Mouse (Mus musculus) lung, adult 18-20 months (tissue): ENCODE data around the gene Ryr2.
"Not testable (repeated sequence)": the region's sequence is repeated elsewhere in the genome, so short reads cannot be mapped to it uniquely, and the experiment has no call there.

Experiments used
- DNase-seq, 2 experiments: peaks; one replicate each; pipeline ENCODE4 v3.0.0; 2022; ENCODE audit warnings: mixed read lengths in 2 of 2

The Ryr2 gene

DNA sequence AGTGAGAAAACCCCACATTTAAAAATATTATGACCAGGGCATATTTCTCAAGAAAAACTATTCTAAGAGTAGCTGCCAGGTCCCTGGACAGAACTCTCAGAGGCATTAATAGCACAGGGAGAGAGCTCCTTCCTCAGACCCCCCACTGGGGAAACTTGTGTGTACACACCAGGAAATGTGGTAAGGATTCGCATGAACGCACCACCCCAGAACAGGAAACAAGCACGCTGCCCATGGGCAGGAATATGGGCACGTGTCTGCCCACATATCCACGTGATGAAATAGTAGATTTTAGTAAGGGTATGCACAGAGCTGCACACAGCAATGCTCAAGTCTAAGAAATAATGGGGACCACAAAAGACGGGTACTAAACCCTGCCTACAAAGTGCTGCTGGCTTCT is 72.8 kb downstream of the Ryr2 start:
- no peak for DNase-seq

DNA sequence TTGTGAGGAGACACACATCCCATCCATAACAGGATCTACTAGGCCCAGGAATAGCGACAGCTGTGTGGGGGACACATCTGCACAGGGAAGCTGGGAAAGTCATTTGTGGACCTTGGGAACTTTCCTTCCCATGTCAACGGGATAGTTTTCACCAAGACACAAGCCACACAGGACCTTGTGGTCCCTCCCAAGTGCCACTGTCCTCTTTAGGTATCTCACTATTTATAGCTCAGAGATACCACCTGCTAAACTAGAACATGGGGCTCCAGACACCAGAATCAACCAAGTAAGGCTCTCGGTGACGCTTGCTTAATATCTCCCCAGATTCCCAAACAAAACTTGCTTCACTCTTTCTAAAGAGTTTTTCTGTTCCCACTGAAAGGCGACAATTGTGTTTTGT is 73.5 kb downstream of the Ryr2 start:
- no peak for DNase-seq

DNA sequence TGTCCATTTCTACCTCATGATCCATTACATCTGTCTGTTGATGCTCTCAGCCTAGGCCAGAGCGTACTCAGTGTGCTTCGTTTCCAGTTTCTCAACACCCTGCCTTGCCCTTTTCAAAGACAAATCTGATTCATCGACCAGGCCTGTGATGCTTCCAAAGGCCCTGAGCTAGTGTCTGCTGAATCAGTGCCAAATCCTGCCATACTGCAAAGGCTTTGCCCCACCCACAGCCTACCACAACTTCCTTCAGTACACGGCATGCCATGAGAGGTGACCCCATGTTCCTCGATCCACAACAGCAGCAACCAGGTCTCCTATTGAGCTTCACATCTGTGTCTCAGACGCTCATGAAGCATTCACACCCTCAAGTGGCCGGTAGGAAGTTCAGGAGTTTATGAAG is 76.9 kb downstream of the Ryr2 start:
- no peak for DNase-seq

DNA sequence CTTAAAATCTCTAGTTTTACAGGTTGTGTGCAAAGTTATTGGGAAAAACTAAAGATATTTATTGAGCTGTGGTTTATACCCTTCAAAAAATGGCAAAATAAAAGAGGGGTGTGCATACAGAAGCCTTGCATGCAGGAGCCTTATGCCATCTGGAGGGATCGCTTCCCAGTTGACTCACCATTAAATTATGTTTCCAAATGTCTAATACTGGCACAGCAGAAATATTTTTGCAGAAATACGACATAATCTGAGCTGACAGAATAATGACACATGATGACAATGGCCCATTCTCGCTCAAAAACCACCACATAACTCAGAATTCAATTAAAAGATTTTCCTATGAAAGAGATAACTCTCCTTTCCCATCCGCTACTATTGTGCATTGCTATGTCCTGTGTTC is 77.4 kb downstream of the Ryr2 start:
- DNase-seq: no peak

DNA sequence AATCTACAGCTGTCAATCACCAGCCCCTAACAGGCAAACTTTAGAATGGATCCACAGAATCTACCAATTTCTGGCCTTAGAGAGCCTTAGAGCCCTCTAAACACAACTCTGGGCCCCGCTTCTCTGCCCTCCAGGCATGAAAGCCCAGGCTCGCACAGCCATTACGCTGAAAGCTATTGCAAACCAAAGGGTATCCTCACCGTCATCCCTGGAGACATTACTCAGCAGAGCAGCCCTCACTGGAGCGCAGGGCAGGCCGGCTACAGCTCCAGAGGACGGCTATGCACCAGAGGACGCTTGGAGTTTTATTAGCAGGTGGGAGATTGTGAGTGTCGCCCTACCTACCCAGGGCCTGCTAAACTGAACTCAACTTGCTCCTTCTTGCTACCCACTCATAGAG is 88.7 kb downstream of the Ryr2 start:
- no peak for DNase-seq

DNA sequence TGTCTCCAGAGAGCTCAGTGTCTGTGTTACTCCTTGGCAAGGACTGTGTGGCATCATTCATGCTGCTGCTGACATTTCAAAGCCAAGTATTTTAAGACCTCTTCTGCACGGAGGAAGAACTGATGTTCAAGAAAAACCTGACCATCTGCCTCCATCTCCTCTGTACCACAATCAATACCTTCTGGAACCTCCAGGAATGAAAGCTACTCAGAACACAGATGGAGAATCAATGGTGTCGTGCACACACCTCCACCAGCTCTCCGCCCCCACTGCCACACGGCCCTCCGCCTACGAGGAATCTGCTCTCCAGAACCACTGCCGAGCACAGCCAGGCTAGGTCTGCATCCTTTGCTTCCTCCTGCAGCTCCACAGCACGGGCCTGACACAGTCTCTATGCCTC is 92.8 kb downstream of the Ryr2 start:
- no peak for DNase-seq

DNA sequence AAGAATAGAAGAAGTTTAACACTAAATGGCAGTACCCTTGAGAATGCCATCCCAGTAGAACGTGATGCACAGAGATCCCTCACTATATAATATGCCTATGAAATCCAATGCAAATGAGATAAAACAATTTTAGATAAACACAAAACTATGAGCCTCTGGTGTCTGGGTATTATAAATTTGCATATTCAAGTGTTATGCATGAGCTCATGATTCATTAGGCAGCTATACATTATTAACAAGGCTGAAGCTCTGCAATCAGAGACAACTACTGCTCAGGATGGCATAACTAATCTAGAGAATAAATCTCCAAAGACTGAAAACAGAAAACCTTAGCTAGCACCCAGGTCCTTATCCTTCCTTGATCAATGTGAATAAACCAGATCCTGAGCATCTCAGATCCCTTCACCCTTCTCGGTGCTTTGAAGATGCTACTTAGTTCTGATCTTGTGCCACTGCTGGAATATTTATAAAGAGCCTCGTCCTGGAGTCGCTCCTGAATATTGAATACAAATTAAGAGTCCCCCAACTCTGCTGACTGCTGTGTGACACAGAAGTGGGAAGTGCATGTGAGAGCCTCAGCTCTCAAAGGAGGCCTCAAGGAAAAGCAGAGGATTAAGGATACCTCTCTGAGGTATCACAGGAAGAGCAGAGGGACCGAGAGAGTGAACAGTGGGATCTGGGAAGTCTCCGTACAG is 97.6 kb downstream of the Ryr2 start:
- no peak for DNase-seq

DNA sequence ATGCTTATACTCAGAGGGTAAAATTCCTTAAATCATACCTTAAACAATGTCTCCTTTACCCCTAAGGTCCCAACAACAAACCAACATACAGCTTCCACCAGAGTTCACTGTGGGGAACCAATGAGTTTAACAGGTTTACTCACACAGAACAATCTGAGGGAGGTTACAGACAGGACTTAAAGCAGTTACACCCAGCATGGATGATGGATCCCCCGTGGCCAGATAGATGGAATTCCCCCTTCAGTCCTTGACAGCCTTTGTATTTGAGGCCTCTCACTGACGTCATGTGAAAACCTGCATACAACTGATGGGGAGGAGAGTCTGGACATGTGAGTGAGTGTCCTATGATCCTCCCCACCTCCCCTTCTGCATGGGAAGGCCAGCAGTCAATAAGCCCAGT is 99.2 kb downstream of the Ryr2 start:
- no peak for DNase-seq

DNA sequence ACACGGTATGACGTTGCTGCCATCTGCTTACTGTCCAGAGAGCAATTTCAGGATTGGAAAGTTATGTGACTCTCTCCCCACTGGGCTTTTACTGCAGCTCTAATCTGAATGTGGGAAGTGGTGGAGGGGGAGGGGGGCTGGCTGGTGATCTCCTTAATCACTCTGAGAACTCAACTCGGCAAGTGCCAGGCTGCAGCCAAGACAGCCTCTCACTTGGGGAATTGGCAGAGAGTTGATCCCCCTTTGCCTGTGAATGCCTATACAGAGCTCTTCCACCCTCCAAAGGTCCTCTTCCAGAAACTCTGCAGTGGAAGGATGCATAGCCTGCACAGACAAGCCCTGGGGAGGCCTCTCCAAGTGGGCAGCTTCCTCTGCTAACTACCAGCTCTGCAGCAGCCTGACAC is 104.9 kb downstream of the Ryr2 start:
- DNase-seq: no peak

DNA sequence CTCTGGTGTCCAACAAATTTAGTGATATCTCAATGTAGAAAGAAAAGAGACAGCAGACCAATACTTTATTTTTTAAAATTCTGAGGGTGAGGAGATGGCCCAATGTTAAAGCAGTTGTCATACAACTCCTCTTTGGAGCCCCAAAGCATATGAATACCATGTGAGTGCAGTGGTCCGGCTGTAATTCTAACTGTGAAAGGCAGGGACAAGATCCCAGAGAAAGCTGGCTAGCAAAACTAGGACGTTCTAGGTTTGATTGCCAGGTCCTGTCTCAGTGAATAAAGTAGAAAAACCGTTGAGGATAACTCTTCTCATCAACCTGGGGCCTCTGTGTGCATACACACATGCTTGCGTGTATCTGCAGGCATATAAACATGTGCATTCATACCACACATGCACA is 106.9 kb downstream of the Ryr2 start:
- DNase-seq: no peak

DNA sequence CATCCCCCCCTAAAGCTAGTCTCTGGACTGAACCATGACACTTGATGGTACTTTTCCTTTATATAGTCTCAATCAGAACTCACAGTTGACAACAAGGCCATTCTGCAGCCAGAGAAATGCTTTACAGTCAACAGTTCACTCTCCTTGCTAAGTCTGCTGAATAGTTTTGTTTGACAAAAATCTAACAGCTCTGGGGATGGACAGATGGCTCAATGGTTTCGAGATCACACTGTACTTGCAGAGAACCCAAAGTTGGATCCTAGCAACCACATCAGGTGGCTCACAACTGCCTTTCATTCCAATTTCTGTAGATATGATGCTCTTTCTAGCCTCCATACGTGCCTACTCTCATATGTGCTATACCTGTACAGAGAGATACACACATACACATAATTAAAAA is 109.4 kb downstream of the Ryr2 start:
- DNase-seq: no peak

DNA sequence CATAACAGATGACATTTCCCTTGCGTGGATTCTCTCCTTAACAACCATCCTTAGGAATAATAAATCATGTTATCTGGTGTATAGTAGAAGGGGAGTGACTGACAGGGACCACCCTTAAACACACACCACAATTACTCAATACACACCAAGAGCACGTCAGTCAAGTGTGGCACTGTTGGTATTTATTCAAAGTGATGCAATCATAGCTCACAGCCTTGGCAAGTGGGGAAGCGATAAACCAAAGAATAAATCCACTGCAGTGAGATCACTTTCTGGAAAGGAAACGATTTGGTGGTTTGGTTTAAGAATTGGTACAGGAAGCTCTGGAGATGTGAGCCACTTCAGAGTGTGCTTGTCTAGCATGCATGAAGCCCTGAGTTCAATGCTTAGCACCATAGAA is 119.2 kb downstream of the Ryr2 start:
- no peak for DNase-seq

DNA sequence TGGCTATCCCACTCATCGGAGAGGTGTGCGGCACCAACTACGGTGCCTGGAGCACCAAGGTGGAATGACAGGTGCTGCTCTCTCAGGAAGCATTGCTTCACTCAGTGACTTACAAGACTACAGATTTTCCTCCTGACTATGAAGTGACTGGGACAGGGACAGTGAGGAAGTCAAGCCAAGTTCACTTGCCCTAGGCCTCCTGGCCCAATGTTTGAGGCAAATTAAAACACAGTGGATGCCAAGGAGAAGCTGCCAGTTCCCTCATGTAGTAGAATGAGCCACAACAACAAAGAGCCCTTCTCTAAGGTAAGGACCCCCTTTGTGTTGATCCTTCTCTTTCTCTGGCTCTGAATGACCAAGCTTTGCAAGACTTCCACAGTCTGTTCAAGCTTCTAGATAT is 121.7 kb downstream of the Ryr2 start:
- DNase-seq: no peak

DNA sequence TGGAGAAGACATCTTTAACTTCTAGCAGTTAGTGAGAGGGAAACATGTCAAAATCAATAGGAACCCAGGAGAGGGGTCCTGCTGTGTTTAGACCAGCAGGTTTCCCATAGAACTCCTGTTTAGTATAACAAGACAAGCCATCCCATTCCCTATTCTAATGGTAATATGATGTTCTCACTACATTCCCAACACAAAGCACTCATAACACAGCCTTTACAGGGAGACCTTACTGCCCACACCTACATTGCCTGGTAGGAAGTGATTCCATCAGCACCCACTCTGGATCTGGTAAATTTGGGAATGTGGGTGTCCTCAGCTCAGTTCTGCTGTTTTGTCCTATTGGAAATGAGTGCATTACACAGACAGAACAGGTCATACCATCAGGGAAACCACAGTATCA is 127.7 kb downstream of the Ryr2 start:
- DNase-seq: no peak

DNA sequence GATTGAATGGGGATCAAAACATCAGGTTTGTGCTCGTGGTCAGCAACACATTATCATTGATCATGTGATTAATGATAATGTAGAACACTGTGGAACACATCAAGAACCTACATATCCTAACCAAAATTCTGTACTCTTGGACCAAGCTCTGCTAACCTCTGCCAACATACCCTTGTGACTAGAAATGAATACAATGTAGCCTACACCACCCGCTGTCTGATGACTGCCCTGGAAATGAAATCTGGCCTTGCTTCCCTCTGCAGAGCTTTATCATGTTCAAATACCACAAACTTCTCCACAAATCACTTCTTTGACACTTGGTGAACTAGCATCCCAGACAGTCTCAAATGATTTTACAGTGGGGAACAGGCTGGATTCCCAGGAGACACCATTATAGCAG is 128.4 kb downstream of the Ryr2 start:
- DNase-seq: no peak

DNA sequence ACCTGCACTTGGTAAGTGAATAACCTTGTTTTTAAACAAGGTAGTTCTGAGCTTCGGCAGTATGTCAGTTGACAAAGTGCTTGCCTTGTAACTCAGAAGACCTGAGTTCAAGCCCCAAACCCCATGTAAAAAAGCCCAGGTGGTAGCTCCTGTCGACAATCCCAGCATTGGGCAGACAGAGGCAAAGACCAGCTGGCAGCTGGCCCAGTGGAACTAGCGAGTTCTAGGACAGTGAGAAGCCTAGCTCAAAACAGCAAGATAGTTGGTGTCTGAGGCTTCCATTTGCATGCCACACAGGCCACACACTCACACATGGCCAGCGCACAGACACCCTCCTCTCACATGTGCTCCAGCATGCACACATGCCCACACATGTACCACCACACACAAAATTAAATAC is 129.1 kb downstream of the Ryr2 start:
- DNase-seq: no peak

DNA sequence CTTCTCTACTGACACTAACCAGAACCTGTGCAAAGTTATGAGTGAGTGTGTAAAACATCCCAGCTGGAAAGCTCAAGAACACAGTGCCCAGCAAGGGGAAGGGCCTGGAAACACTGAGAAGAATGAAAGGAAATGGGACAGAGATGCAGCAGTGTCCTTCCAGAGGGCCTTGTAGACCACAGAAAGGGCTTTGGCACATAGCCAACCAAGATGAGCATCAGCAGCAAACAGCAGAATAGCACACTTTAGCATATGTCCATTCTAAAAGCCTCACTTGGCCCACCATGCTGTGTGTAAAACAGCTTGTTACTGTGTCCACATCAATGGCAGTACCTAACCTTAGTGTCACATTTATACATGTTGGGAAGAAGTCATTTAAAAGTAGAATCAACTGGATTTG is 142.4 kb downstream of the Ryr2 start:
- DNase-seq: no peak

DNA sequence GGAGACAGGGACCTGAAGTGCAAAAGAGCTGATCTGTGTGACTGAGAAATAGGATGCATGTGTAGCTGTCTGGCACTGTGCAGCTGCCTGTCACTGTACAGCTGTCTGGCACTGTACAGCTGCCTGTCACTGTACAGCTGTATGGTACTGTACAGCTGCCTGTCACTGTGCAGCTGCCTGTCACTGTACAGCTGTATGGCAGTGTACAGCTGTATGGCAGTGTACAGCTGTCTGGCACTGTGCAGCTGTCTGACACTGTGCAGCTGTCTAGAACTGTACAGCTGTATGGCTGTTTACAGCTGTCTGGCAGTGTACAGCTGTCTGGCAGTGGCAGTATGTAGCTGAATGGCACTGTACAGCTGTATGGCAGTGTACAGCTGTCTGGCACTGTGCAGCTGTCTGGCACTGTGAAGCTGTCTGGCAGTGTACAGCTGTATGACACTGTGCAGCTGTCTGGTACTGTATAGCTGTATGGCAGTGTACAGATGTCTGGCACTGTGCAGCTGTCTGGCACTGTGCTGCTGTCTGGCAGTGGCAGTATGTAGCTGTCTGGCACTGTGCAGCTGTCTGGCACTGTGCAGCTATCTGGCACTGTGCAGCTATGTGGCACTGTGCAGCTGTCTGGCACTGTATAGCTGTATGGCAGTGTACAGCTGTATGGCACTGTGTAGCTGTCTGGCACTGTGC is 147.1 kb downstream of the Ryr2 start:
- no peak for DNase-seq

DNA sequence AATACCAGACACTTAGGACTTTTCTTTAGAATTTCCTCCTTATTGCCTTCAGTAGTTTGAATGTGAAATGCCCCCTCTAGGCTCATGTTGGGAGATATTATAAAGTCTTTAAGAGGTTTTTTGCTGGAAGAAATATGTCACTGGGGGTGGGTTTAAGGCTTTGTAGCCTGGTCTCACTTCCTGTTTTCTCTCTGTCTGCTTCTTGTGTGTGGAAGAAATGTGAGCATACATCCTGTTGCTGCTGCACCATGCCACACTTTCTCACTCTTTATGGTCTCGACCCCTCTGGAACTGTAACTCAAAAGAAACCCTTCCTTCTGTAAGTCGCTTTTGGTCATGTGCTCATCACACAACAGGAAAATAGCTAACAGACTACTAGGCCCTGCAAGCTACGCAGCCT is 147.9 kb downstream of the Ryr2 start:
- no peak for DNase-seq

DNA sequence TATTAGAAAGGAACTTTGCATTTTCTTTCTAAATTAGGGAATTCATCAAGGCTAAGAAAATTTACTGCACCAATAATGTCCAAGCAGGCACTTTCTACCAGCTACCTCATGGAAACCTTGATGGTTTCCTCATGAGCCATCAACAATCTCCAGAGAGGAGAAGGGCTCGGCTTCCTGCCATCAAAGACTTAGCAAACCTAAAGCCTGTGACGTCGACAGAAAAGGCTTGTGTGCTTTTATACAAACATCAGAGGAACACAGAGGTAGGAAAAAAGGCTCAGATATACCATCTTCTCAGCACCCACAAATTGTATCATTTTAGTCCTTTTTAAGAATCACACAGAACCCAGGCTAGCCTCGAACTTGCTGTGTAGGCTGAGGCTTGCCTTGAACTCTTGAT is 148.5 kb downstream of the Ryr2 start:
- DNase-seq: no peak

DNA sequence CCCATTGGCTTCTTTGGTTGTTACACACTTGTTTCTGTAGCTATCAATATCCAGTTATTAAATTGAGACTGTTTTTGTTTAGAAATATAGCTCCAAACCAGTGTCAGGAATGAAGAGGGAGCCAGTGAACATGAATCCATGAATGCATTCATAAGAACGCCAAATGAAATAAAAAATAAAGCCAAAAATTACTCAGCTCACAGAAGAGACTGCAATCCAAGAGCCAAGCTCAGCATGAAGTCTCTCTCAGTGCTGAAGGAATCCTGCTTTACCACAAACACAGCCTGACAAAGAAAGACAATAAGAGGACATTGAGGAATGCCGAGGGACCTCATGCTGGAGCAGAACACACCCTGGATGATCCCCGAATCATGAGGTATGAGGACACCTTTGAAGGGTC is 154.8 kb downstream of the Ryr2 start:
- DNase-seq: no peak

DNA sequence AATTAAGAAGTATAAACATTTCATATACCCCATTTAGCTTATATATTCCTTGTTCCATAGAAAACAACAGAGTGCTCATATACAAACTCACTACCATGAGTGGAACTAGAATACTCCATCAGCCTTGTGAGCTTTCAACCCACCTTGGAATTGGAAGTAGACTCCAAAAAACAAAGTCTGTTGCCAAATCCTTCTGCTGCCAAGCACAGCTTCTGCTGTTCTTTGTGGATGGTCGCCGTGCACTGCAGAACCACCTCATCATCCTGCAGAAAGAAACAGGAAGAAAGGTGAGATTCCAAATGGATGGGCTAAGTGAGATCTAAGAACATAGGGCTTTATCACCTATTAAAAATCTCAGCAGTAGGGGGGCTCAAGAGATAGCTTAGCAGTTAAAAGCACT is 161.0 kb downstream of the Ryr2 start:
- DNase-seq: no peak

DNA sequence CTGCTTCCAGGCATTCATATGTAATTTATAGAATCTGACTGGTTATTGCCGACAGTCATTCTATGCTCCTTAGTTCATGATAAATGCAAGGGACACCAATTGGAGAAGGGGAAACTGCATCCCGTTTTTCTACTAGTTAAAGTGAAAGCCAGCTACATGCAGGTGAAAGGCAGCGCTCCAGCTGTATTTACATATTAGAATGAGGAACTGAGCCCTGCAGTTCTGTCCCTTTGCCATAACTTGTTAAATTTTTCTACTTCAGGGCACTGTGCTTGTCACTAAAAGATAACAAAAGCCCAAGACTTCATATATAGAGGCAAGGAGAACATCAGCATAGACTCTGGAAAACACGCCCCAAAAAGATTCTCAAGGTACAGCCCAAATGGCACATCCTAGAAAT is 165.0 kb downstream of the Ryr2 start:
- no peak for DNase-seq

DNA sequence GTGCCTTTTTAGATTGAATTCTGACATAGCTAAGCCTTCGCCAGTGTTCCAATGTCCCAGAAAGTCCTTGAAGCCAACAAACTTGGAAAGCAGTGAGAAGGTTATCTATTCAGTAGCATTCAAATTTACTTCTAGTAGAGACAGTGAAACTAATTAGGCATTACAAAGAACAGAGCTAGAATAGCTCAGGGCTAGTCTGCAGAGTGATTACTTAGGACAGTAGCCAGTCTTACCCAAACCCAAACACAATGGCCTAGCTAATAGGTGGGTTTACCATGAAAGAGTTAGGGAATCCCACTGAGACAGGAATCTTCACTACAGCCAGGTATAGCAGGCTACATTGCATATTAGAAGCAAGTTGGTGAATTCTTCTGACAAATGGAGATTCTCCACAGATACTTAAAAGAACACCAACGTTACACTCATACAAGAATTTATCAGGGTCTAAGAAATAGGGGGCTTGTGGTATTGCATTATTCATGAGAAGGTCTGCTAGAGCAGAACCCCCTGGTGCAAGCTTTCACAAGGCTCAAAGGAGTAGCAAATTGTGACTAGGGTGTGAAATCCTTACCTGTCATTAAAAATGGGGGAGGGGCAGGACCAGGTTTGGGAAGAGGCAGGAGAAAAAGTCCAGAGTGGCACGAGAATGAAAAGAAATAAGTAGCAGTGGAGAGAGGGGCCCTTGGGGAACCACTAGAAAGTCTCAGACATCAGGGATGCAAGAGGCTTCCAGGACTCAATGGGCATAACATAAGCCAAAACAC is 172.3 kb downstream of the Ryr2 start:
- DNase-seq: not testable (repeated sequence)
